Mouse (Mus musculus): ENCODE results near the gene Tmem234. TPM values are rescaled to one million over a fixed set of nuclear protein-coding genes. Genes with fewer than 3 reads are reported as not detected.

The Tmem234 gene
- polyA plus RNA-seq, 1 experiment from 2014 or later, result 159 TPM

DNA sequence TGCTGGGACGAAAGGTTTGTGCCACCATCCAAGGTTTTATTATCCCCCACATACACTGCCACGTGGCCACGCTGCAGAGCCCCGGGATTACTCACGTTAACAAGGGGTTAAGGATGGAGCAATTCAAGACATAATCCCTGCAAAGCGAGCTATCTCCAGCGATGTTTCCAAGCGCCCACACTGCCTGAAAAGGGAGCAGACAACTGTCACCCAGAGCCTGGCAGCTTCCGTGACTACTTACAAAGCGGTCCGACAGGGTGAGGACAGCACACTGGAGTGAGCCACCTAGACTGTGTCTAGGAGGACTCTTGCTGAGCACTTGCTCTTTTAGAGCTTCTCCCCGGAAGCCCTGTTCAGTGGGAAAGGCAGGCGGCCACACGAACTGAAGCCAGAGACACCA lies 54.3 kb downstream of the Tmem234 start:
- H3K4me3 ChIP-seq, result no peak overlapping the region
- H3K9ac ChIP-seq, result no peak overlapping the region
- H3K4me2 ChIP-seq, result no peak overlapping the region
- H3K4me1 ChIP-seq, result no peaks in the 10 kb centered on the region
- no peaks in the 10 kb centered on the region for H3K9me3 ChIP-seq (replicated peaks)
- WGBS (ENCODE audit: insufficient replicate concordance), result 86% methylated on average over 14 of the region's 14 CpGs
- H3K27me3 ChIP-seq (replicated peaks), result no peaks in the 10 kb centered on the region
- H3K36me3 ChIP-seq, result peaks cover 97% of the 10 kb centered on the region
- no peak for ATAC-seq
- H3K27ac ChIP-seq, result no peak overlapping the region

DNA sequence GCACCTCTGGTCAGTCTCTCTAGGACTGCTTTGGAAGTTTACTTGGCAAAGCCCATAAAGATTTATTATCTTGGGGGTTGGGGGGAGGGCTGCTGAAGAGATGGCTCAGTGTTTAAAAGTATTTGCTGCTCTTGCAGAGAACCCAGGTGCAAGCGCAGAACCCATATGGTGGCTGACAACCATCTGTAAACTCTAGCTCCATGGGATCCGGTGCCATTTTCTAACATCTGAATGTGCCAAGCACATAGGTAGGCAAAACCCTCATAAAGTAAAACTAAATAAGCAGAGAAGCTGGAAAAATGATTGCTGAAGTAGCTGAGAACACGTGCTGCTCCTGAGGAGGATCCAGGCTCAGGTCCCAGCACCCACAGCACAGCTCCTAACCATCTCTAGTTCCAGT lies 61.1 kb downstream of the Tmem234 start:
- Histone ChIP-seq H3K36me3 (peaks cover 82% of the 10 kb centered on the region), H3K4me1 (no peaks in the 10 kb centered on the region), H3K27me3 (replicated peaks) (no peaks in the 10 kb centered on the region), H3K9ac (no peak overlapping the region), H3K4me3 (no peak overlapping the region), H3K27ac (no peak overlapping the region), H3K9me3 (replicated peaks) (no peaks in the 10 kb centered on the region), H3K4me2 (no peak overlapping the region)
- WGBS (ENCODE audit: insufficient replicate concordance), result 87% methylated on average over 3 of the region's 3 CpGs
- ATAC-seq, result no peak

DNA sequence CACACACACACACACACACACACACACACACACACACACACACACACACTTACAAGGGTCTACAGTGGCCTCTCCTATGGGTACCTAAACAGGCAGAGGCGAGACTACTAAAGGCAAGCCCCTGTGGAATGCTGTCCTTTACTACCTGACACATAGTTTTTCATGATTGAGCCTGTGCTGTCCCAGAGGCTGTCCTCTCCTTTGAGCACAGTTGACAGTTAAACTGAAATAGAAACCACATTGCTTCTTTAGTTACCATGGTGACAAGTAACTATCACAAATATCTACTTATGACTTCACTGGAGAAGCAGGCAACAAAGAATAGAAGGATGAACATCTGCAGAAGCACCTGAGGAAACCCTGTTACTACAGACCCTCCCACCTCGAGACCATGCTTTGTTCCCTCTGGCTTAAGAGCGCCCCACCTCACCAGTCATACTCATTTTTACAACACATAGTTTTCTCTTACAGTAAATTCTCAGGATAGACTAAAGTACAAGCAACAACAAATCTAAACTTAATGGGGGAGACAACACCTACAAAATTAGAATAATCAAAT lies 61.9 kb downstream of the Tmem234 start:
- WGBS (ENCODE audit: insufficient replicate concordance), result 78% methylated on average over 3 of the region's 3 CpGs
- no peaks in the 10 kb centered on the region for H3K4me1 ChIP-seq
- H3K36me3 ChIP-seq, result peaks cover 80% of the 10 kb centered on the region
- H3K27ac ChIP-seq, result no peak overlapping the region
- H3K27me3 ChIP-seq (replicated peaks), result no peaks in the 10 kb centered on the region
- no peak for ATAC-seq
- no peak overlapping the region for H3K4me3 ChIP-seq
- no peak overlapping the region for H3K9ac ChIP-seq
- no peak overlapping the region for H3K4me2 ChIP-seq
- H3K9me3 ChIP-seq (replicated peaks), result no peaks in the 10 kb centered on the region

DNA sequence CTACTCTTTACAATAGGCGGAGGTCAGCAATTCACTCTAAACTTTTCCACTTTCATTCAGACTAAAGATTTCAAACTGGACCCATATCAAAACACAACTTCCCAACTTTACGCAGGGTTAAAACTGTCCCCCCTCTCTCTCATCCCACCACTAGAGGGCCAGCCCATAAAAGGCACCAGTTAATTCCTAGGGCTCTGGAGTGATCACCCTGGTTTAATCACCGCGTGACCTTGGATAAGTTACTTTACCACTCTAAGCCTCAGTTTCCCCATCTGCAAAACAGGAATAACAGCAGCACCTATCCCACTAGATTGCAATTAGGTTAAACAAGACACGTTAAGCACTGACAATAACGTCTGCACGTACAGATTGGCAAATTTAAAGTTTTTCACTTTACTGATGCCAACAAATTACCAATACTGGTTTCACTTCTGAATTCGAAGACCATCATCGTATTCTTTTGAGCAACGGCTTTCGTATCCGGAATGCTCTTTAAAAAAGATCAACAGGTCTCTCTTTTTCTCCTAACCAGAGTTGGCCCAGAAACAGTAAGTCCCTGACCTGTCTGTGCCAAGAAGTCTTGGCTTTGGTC lies 71.1 kb downstream of the Tmem234 start:
- peak; percentile 73 for ATAC-seq
- peak overlapping the region; percentile 90 for H3K27ac ChIP-seq
- no peaks in the 10 kb centered on the region for H3K9me3 ChIP-seq (replicated peaks)
- H3K4me2 ChIP-seq, result peak overlapping the region; percentile 72
- WGBS (ENCODE audit: insufficient replicate concordance), result 5% methylated on average over 12 of the region's 12 CpGs
- no peaks in the 10 kb centered on the region for H3K27me3 ChIP-seq (replicated peaks)
- peaks cover 25% of the 10 kb centered on the region for H3K36me3 ChIP-seq
- H3K9ac ChIP-seq, result peak overlapping the region; percentile 92
- H3K4me3 ChIP-seq, result peak overlapping the region; percentile 82
- H3K4me1 ChIP-seq, result peaks cover 32% of the 10 kb centered on the region

DNA sequence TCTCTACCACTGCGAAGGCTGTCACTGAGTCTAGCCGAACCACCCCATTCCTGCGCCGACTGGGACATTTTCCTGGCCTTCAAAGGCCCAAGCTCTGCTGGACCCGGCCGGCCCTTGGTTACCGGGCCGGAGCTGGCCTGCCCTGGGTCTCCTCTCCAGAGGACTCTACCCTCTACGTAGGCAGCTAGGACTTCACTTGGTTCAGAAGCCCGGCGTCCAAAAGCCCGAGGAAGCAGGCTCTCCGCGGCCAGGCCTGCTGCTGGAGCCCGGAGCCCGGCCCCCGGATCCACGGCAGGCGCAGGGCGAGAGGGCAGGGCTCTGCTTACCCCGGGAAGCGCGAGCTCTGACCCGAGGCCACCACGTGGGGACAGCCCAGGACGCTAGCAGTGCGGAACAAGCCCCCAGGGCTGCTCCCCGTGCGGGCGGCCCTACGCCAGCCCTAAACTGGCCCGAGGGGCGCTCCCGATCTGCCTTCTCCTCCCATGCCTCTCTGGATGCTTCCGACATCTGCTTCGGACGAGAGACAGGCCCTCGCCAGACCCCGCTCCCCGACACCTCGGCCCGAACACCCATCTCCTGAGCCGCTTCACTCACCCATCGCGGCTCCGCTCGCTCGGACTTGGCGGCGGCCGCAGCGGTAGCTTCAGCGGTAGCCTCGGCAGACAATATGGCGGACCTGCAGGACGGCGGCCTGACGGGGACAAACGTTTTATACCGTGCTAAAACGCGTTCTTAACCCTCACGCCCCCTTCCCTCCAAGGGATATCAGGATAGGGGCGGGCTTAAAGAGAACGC lies 71.8 kb downstream of the Tmem234 start, which contains the start of gene Kpna6:
TSS of gene Kpna6 (minus strand) at position 685 of the 795 bp plus-strand sequence.
- H3K27ac ChIP-seq, result peak within 1 kb of the TSS; percentile 90
- ATAC-seq, result peak; percentile 79
- H3K9ac ChIP-seq, result peak within 1 kb of the TSS; percentile 92
- WGBS (ENCODE audit: insufficient replicate concordance), result under 1% methylated on average over 65 of the region's 65 CpGs
- peaks cover 32% of the 10 kb centered on the region for H3K4me1 ChIP-seq
- no peaks in the 10 kb centered on the region for H3K27me3 ChIP-seq (replicated peaks)
- H3K36me3 ChIP-seq, result peaks cover 26% of the 10 kb centered on the region
- peak within 1 kb of the TSS; percentile 72 for H3K4me2 ChIP-seq
- no peaks in the 10 kb centered on the region for H3K9me3 ChIP-seq (replicated peaks)
- H3K4me3 ChIP-seq, result peak within 1 kb of the TSS; percentile 82

DNA sequence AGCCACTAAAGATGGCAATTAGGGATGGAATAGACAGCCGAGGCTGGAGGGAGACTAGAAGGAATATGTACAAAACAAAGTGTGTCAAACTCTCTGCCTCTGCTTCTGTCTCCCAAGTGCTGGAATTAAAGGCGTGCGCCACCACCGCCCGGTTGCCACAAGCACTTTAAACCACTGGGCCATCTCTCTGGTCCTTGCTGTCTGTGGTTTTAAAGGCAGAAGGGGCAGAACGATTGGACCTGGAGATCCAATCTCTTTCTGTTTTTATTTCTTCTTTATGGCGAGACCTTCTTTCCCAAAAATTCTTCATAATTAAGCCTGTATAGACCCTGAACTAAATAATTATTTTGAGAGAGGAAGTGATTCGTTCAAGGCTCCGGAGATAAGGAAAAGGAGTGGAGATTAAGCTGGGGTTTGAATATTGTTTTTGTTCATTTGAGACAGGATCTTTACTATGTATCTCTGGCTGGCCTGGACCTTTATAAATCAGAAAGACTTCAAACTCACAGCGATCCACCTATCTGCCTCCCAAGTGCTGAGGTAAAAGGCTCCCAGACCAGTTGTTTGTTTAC lies 72.5 kb downstream of the Tmem234 start:
- Histone ChIP-seq H3K27me3 (replicated peaks) (no peaks in the 10 kb centered on the region), H3K36me3 (peaks cover 24% of the 10 kb centered on the region), H3K9ac (peak overlapping the region; percentile 92), H3K4me3 (peak overlapping the region; percentile 82), H3K27ac (peak overlapping the region; percentile 90), H3K9me3 (replicated peaks) (no peaks in the 10 kb centered on the region), H3K4me1 (peaks cover 32% of the 10 kb centered on the region), H3K4me2 (peak overlapping the region; percentile 72)
- WGBS (ENCODE audit: insufficient replicate concordance), result 4% methylated on average over 10 of the region's 10 CpGs
- ATAC-seq, result no peak; the same call in 1 of the 2 replicates

Small RNA genes lying within 50 kb of the gene (microRNA-seq; reads per million reads assigned to microRNA genes)
- not detected for gene Mir8119

Other genes with a start within 250 kb of the Tmem234 start
- gene Zbtb8a, start 222.6 kb upstream of the Tmem234 start, polyA plus RNA-seq (2016; fragmentation: Nextera tagmentation; extraction: Ambion mirVana), result 3.1 TPM in 2 replicates
- 1.3 and 1.5 TPM in 2 replicates for gene Zbtb8b, start 159.8 kb upstream of the Tmem234 start, polyA plus RNA-seq (2016; fragmentation: Nextera tagmentation; extraction: Ambion mirVana)
- gene Bsdc1, start 139.1 kb upstream of the Tmem234 start, polyA plus RNA-seq (2016; fragmentation: Nextera tagmentation; extraction: Ambion mirVana), result 36.7 and 37.4 TPM in 2 replicates
- not detected in 2 replicates for gene Tssk3, start 109.6 kb upstream of the Tmem234 start, polyA plus RNA-seq (2016; fragmentation: Nextera tagmentation; extraction: Ambion mirVana)
- not detected in 2 replicates for gene Fam229a, start 109.5 kb upstream of the Tmem234 start, polyA plus RNA-seq (2016; fragmentation: Nextera tagmentation; extraction: Ambion mirVana)
- gene Marcksl1, start 87.1 kb upstream of the Tmem234 start, polyA plus RNA-seq (2016; fragmentation: Nextera tagmentation; extraction: Ambion mirVana), result 192 and 195 TPM in 2 replicates
- 140 and 145 TPM in 2 replicates for gene Hdac1, start 58.0 kb upstream of the Tmem234 start, polyA plus RNA-seq (2016; fragmentation: Nextera tagmentation; extraction: Ambion mirVana)
- gene Lck, start 27.0 kb upstream of the Tmem234 start, polyA plus RNA-seq (2016; fragmentation: Nextera tagmentation; extraction: Ambion mirVana), result 4.1 and 5.1 TPM in 2 replicates
- gene Fam167b, start 22.1 kb upstream of the Tmem234 start, polyA plus RNA-seq (2016; fragmentation: Nextera tagmentation; extraction: Ambion mirVana), result 6.3 and 7.9 TPM in 2 replicates
- 219 and 226 TPM in 2 replicates for gene Eif3i, start within 50 bp of the Tmem234 start, polyA plus RNA-seq (2016; fragmentation: Nextera tagmentation; extraction: Ambion mirVana)
- gene Dcdc2b, start 13.6 kb downstream of the Tmem234 start, polyA plus RNA-seq (2016; fragmentation: Nextera tagmentation; extraction: Ambion mirVana), result 0.51 and 1.3 TPM in 2 replicates
- 14.7 and 16.5 TPM in 2 replicates for gene Iqcc, start 18.4 kb downstream of the Tmem234 start, polyA plus RNA-seq (2016; fragmentation: Nextera tagmentation; extraction: Ambion mirVana)
- gene Ccdc28b, start 23.3 kb downstream of the Tmem234 start, polyA plus RNA-seq (2016; fragmentation: Nextera tagmentation; extraction: Ambion mirVana), result 16.6 and 19.9 TPM in 2 replicates
- gene Txlna, start 40.4 kb downstream of the Tmem234 start, polyA plus RNA-seq (2016; fragmentation: Nextera tagmentation; extraction: Ambion mirVana), result 45.4 and 45.7 TPM in 2 replicates
- gene Kpna6, start 72.1 kb downstream of the Tmem234 start, polyA plus RNA-seq (2016; fragmentation: Nextera tagmentation; extraction: Ambion mirVana), result 10.0 and 10.3 TPM in 2 replicates
- 4.9 and 6.0 TPM in 2 replicates for gene Tmem39b, start 96.2 kb downstream of the Tmem234 start, polyA plus RNA-seq (2016; fragmentation: Nextera tagmentation; extraction: Ambion mirVana)
- 59.4 and 60.2 TPM in 2 replicates for gene Khdrbs1, start 141.6 kb downstream of the Tmem234 start, polyA plus RNA-seq (2016; fragmentation: Nextera tagmentation; extraction: Ambion mirVana)
- 229 and 244 TPM in 2 replicates for gene Ptp4a2, start 210.6 kb downstream of the Tmem234 start, polyA plus RNA-seq (2016; fragmentation: Nextera tagmentation; extraction: Ambion mirVana)